Mouse (Mus musculus): Measurements from ENCODE around the gene 4930451I11Rik. TPM values are rescaled to one million over a fixed set of nuclear protein-coding genes. Genes with fewer than 3 reads are reported as not detected.

4930451I11Rik gene
- polyA plus RNA-seq (2015; fragmentation: Nextera tagmentation; extraction: Ambion mirVana), result not detected in 2 replicates

- Histone ChIP-seq H3K4me1 (peaks cover 5% of the 10 kb centered on the region; the same call in 1 of the 2 replicates), H3K9me3 (replicated peaks) (no peaks in the 10 kb centered on the region), H3K27me3 (peaks cover 5% of the 10 kb centered on the region; the same call in 1 of the 2 replicates), H3K36me3 (no peaks in the 10 kb centered on the region), H3K27ac (replicated peaks) (no peak within 1 kb of the TSS), H3K4me2 (replicated peaks) (peak within 1 kb of the TSS; percentile 40), H3K9ac (no peak within 1 kb of the TSS), H3K4me3 (replicated peaks) (peak within 1 kb of the TSS; percentile 24)
- no peak for ATAC-seq (ENCODE audit: insufficient number of reproducible peaks, low FRiP score, low TSS enrichment, low read depth)
- WGBS, result 55% methylated on average over 5 of the region's 5 CpGs
Measured at GRCm38 (mm10) chr7:126831539-126831938, at the start of gene 4930451I11Rik. Gene 4930451I11Rik, minus strand, starts transcription at chr7:126831639.

GRCm38 (mm10) chr7:126881040-126881439 is 49.6 kb upstream of the 4930451I11Rik start:
- Histone ChIP-seq H3K4me2 (replicated peaks) (peak overlapping the region; percentile 82; the same call in 1 of the 2 replicates), H3K36me3 (peaks cover 45% of the 10 kb centered on the region), H3K27ac (replicated peaks) (no peak overlapping the region), H3K27me3 (no peaks in the 10 kb centered on the region), H3K9me3 (replicated peaks) (no peaks in the 10 kb centered on the region), H3K9ac (no peak overlapping the region), H3K4me1 (peaks cover 25% of the 10 kb centered on the region), H3K4me3 (replicated peaks) (no peak overlapping the region)
- WGBS, result 68% methylated on average over 6 of the region's 6 CpGs
- ATAC-seq (ENCODE audit: insufficient number of reproducible peaks, low FRiP score, low TSS enrichment, low read depth), result no peak

GRCm38 (mm10) chr7:126877239-126877638 is 45.8 kb upstream of the 4930451I11Rik start:
- WGBS, result 90% methylated on average over 1 of the region's 1 CpGs

GRCm38 (mm10) chr7:126870520-126870891 is 39.1 kb upstream of the 4930451I11Rik start:
- no peak for ATAC-seq (ENCODE audit: insufficient number of reproducible peaks, low FRiP score, low TSS enrichment, low read depth)
- 97% methylated on average over 2 of the region's 2 CpGs for WGBS
- no peak overlapping the region for H3K27ac ChIP-seq (replicated peaks)
- H3K4me1 ChIP-seq, result no peaks in the 10 kb centered on the region
- no peaks in the 10 kb centered on the region for H3K9me3 ChIP-seq (replicated peaks)
- no peak overlapping the region for H3K4me3 ChIP-seq (replicated peaks)
- no peaks in the 10 kb centered on the region for H3K27me3 ChIP-seq
- H3K4me2 ChIP-seq (replicated peaks), result no peak overlapping the region
- peaks cover 98% of the 10 kb centered on the region for H3K36me3 ChIP-seq
- H3K9ac ChIP-seq, result no peak overlapping the region

More at GRCm38 (mm10) chr7:126877239-126877638, 45.8 kb upstream of the 4930451I11Rik start:
- no peak for ATAC-seq (ENCODE audit: insufficient number of reproducible peaks, low FRiP score, low TSS enrichment, low read depth)
- no peaks in the 10 kb centered on the region for H3K27me3 ChIP-seq
- H3K27ac ChIP-seq (replicated peaks), result no peak overlapping the region
- H3K36me3 ChIP-seq, result peaks cover 83% of the 10 kb centered on the region
- H3K9ac ChIP-seq, result no peak overlapping the region
- H3K9me3 ChIP-seq (replicated peaks), result no peaks in the 10 kb centered on the region
- no peak overlapping the region for H3K4me3 ChIP-seq (replicated peaks)
- H3K4me1 ChIP-seq, result peaks cover 13% of the 10 kb centered on the region
- no peak overlapping the region for H3K4me2 ChIP-seq (replicated peaks)

GRCm38 (mm10) chr7:126869780-126870519 is 38.5 kb upstream of the 4930451I11Rik start:
- WGBS, result 92% methylated on average over 23 of the region's 23 CpGs
- ATAC-seq (ENCODE audit: insufficient number of reproducible peaks, low FRiP score, low TSS enrichment, low read depth), result no peak
- Histone ChIP-seq H3K27ac (replicated peaks) (no peak overlapping the region), H3K27me3 (no peaks in the 10 kb centered on the region), H3K4me2 (replicated peaks) (no peak overlapping the region), H3K4me3 (replicated peaks) (no peak overlapping the region), H3K9me3 (replicated peaks) (no peaks in the 10 kb centered on the region), H3K9ac (no peak overlapping the region), H3K36me3 (peaks cover 98% of the 10 kb centered on the region), H3K4me1 (no peaks in the 10 kb centered on the region)

- no peak overlapping the region for H3K9ac ChIP-seq
- no peak for ATAC-seq (ENCODE audit: insufficient number of reproducible peaks, low FRiP score, low TSS enrichment, low read depth)
- H3K9me3 ChIP-seq (replicated peaks), result no peaks in the 10 kb centered on the region
- peaks cover 90% of the 10 kb centered on the region for H3K36me3 ChIP-seq
- H3K4me3 ChIP-seq (replicated peaks), result no peak overlapping the region
- H3K27ac ChIP-seq (replicated peaks), result no peak overlapping the region
- H3K27me3 ChIP-seq, result no peaks in the 10 kb centered on the region
- H3K4me1 ChIP-seq, result peaks cover 17% of the 10 kb centered on the region
- 80% methylated on average over 12 of the region's 12 CpGs for WGBS
- no peak overlapping the region for H3K4me2 ChIP-seq (replicated peaks)
Measured at GRCm38 (mm10) chr7:126868003-126868402, 36.6 kb upstream of the 4930451I11Rik start.

GRCm38 (mm10) chr7:126867534-126867933 is 36.1 kb upstream of the 4930451I11Rik start:
- Histone ChIP-seq H3K27me3 (no peaks in the 10 kb centered on the region), H3K36me3 (peaks cover 85% of the 10 kb centered on the region), H3K4me1 (peaks cover 21% of the 10 kb centered on the region), H3K4me2 (replicated peaks) (no peak overlapping the region), H3K27ac (replicated peaks) (no peak overlapping the region), H3K9ac (no peak overlapping the region), H3K4me3 (replicated peaks) (no peak overlapping the region), H3K9me3 (replicated peaks) (no peaks in the 10 kb centered on the region)
- ATAC-seq (ENCODE audit: insufficient number of reproducible peaks, low FRiP score, low TSS enrichment, low read depth), result no peak
- WGBS, result 80% methylated on average over 2 of the region's 2 CpGs

- no peak overlapping the region for H3K27ac ChIP-seq (replicated peaks)
- H3K4me3 ChIP-seq (replicated peaks), result peak overlapping the region; percentile 76
- peak overlapping the region; percentile 89 for H3K4me2 ChIP-seq (replicated peaks)
- WGBS, result 74% methylated on average over 6 of the region's 6 CpGs
- ATAC-seq (ENCODE audit: insufficient number of reproducible peaks, low FRiP score, low TSS enrichment, low read depth), result no peak
- H3K4me1 ChIP-seq, result peaks cover 34% of the 10 kb centered on the region
- H3K27me3 ChIP-seq, result no peaks in the 10 kb centered on the region
- no peaks in the 10 kb centered on the region for H3K9me3 ChIP-seq (replicated peaks)
- peaks cover 59% of the 10 kb centered on the region for H3K36me3 ChIP-seq
- peak overlapping the region; percentile 22; the same call in 1 of the 2 replicates for H3K9ac ChIP-seq
Measured at GRCm38 (mm10) chr7:126863791-126864190, 32.4 kb upstream of the 4930451I11Rik start.

- WGBS, result under 1% methylated on average over 41 of the region's 41 CpGs
- peak within 1 kb of the TSS; percentile 76 for H3K4me3 ChIP-seq (replicated peaks)
- peaks cover 57% of the 10 kb centered on the region for H3K36me3 ChIP-seq
- H3K9ac ChIP-seq, result peak within 1 kb of the TSS; percentile 62
- H3K4me2 ChIP-seq (replicated peaks), result peak within 1 kb of the TSS; percentile 89
- ATAC-seq (ENCODE audit: insufficient number of reproducible peaks, low FRiP score, low TSS enrichment, low read depth), result peak; percentile 45; the same call in 1 of the 2 replicates
- H3K4me1 ChIP-seq, result peaks cover 34% of the 10 kb centered on the region
- H3K27ac ChIP-seq (replicated peaks), result peak within 1 kb of the TSS; percentile 85
- no peaks in the 10 kb centered on the region for H3K9me3 ChIP-seq (replicated peaks)
- H3K27me3 ChIP-seq, result no peaks in the 10 kb centered on the region
Measured at GRCm38 (mm10) chr7:126862147-126862784, 30.8 kb upstream of the 4930451I11Rik start, which contains the start of gene Ino80e. Gene Ino80e, minus strand, starts transcription at chr7:126862377.

- peak; percentile 91 for ATAC-seq (ENCODE audit: insufficient number of reproducible peaks, low FRiP score, low TSS enrichment, low read depth)
- no peaks in the 10 kb centered on the region for H3K9me3 ChIP-seq (replicated peaks)
- peak within 1 kb of the TSS; percentile 89 for H3K4me2 ChIP-seq (replicated peaks)
- peak within 1 kb of the TSS; percentile 85 for H3K27ac ChIP-seq (replicated peaks)
- peak within 1 kb of the TSS; percentile 76 for H3K4me3 ChIP-seq (replicated peaks)
- no peaks in the 10 kb centered on the region for H3K27me3 ChIP-seq
- peaks cover 57% of the 10 kb centered on the region for H3K36me3 ChIP-seq
- H3K9ac ChIP-seq, result peak within 1 kb of the TSS; percentile 62
- 1% methylated on average over 42 of the region's 42 CpGs for WGBS
- H3K4me1 ChIP-seq, result peaks cover 34% of the 10 kb centered on the region
Measured at GRCm38 (mm10) chr7:126861429-126862130, 30.1 kb upstream of the 4930451I11Rik start, which contains the start of gene Hirip3. Gene Hirip3, plus strand, starts transcription at chr7:126861972.

- Histone ChIP-seq H3K9ac (peak overlapping the region; percentile 62), H3K4me1 (peaks cover 34% of the 10 kb centered on the region), H3K36me3 (peaks cover 57% of the 10 kb centered on the region), H3K27ac (replicated peaks) (peak overlapping the region; percentile 85; the same call in 1 of the 2 replicates), H3K4me2 (replicated peaks) (peak overlapping the region; percentile 89), H3K9me3 (replicated peaks) (no peaks in the 10 kb centered on the region), H3K4me3 (replicated peaks) (peak overlapping the region; percentile 76), H3K27me3 (no peaks in the 10 kb centered on the region)
- WGBS, result 64% methylated on average over 5 of the region's 5 CpGs
- ATAC-seq (ENCODE audit: insufficient number of reproducible peaks, low FRiP score, low TSS enrichment, low read depth), result no peak
Measured at GRCm38 (mm10) chr7:126860987-126861386, 29.5 kb upstream of the 4930451I11Rik start.
